Mouse (Mus musculus) heart, adult 10 weeks (tissue): ENCODE results near the gene Clstn2. TPM values are rescaled to one million over a fixed set of nuclear protein-coding genes. Genes with fewer than 3 reads are reported as not detected.

Experiments used
- polyA plus RNA-seq: library from polyadenylated mRNA; stranded (reverse); fragments of 350-450 nt; fragmentation: Illumina TruSeq; extraction: RNeasy Lipid Tissue Mini Kit (QIAGEN cat#74804); gene quantifications from one replicate; pipeline ENCODE4 v1.2.3, GENCODE M21; 2014; ENCODE audit warnings: low read depth, low replicate concordance

Clstn2 gene
- polyA plus RNA-seq: 0.31 TPM

DNA sequence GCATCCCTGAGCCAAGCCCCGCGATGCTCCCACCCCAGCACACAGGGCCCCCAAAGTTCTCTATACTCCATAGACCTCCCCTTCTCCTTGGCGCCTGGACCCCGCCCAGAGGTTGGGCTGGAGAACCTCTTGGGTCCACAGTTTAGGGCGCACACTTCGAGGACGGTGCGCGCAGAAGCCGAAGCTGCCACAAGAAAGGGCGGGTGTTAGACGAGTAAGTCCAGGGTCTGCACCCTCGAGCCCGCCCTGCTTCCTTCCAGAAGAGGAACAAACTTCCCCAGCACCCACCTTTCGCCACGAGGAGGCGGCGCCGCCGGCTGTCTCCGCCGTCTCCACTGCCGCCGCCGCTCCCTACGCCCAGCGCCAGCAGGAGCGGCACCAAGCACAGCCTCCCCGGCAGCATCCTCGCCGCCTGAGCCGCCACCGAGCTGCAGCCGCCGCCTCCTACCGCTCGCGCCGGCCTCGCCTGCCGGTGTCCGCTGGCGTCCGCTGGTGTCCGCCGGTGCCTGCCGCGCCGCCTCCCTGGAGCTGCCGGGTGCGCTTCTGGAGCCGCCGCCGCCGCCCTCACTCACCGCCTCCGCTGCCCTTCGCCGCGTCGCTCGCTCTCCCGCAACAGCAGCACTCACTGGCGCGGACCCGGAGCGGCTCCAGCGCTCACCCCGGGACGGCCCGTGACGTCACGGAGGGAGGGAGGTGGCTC, at the start of gene Clstn2:
TSS of gene Clstn2 (minus strand) at position 609 of the 700 bp plus-strand sequence.

